In the genomic region with DNA sequence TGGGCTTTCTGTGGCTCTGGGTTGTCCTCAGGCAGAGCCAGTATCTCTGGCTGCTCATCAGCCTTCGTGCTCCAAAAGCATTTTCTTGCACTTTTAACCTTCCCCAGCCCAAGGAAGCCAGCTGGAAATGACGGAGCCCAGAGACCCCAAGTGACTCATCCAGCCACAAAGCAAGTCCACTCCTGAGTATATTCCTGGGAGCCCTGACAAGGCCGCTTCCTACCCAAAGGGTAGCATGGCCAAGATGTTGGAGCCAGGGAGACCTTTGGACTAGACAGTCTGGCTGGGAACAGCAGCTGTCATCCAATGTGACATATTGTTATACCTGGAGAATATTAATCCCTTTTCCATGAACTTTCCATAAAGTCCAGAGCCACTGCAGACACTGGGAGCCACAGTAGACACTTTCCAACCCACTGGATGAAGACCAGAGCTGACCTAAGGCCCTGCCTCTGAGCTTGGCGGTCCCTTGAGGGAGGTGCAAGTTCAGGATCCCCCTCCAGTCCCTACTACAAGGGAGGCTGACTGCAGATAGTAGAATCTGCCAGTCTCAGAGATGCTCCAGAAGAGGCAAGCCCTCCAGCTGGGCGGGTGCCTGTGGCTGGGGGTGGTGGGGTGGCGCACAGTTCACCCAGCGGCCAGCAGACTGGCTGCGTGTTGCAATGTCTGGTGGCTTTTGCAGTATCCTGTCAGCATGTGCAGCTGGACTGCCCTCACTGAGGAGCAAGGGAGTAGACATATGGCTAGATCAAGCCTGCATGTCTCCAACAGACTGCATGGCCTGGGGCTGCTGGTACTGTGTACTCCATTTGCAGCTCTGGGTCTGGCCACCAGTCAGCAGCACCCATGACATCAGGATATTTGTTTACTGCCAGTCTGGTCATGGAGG, we compare ENCODE assay signal across 8 mouse cellular contexts. TPM values are rescaled to one million over a fixed set of nuclear protein-coding genes. Genes with fewer than 3 reads are reported as not detected.
DNase-seq lines count a peak whose midpoint lies in the region; ATAC-seq and TF ChIP-seq lines count a peak whose summit lies in the region.

No protein-coding gene starts in this region.

- peak; percentile 50 for DNase-seq in layer of hippocampus, adult 11-12 months (ENCODE audit: low spot score)
- no peak for DNase-seq in layer of hippocampus, adult 18-20 months (ENCODE audit: low spot score in 2 of 2)
- DNase-seq in heart, postnatal 10 days: peak; percentile 75 to 80
- no peak for DNase-seq in limb, embryonic 10.5 days (ENCODE audit: low spot score)
- no peak for DNase-seq in midbrain, postnatal 0 days (ENCODE audit: low spot score)
- no peak for DNase-seq in forebrain, embryonic 11.5 days (ENCODE audit: low spot score)

- no peak overlapping the region for H3K9ac ChIP-seq in midbrain, postnatal 0 days (replicated peaks; ENCODE audit: low read length, poor library complexity, severe bottlenecking)
- H3K9ac ChIP-seq in forebrain, embryonic 11.5 days (ENCODE audit: low read length): no peak overlapping the region
- H3K9ac ChIP-seq in forebrain, embryonic 16.5 days (replicated peaks; ENCODE audit: low read depth, low read length): no peak overlapping the region

- no peak for TF ChIP-seq CTCF in bone marrow macrophage, adult 2 months (IDR thresholded peaks at IDR 0.05; ENCODE audit: low read depth, low read length)
- TF ChIP-seq CTCF in midbrain, postnatal 0 days (IDR thresholded peaks at IDR 0.05): no peak

- no peak overlapping the region for H3K4me3 ChIP-seq in bone marrow macrophage, adult 2 months (ENCODE audit: insufficient read depth, low read length)
- no peak overlapping the region for H3K4me3 ChIP-seq in limb, embryonic 10.5 days
- no peak overlapping the region for H3K4me3 ChIP-seq in midbrain, postnatal 0 days (ENCODE audit: low read depth, low read length)
- no peak overlapping the region for H3K4me3 ChIP-seq in forebrain, embryonic 11.5 days (ENCODE audit: low read depth, low read length)
- H3K4me3 ChIP-seq in forebrain, embryonic 16.5 days (replicated peaks; ENCODE audit: low read length): no peak overlapping the region

- WGBS in limb, embryonic 10.5 days: 85% methylated on average over 8 of the region's 8 CpGs
- 87% methylated on average over 8 of the region's 8 CpGs for WGBS in midbrain, postnatal 0 days
- WGBS in forebrain, embryonic 11.5 days: 81% methylated on average over 8 of the region's 8 CpGs
- WGBS in forebrain, embryonic 16.5 days: 85% methylated on average over 8 of the region's 8 CpGs

- 0 out of 2 replicates have a peak, but pooled peaks have one; percentile 14 for ATAC-seq in midbrain, postnatal 0 days (ENCODE audit: low FRiP score)
- ATAC-seq in forebrain, embryonic 11.5 days (replicated peaks; ENCODE audit: low FRiP score): no peak
- no peak for ATAC-seq in forebrain, embryonic 16.5 days

- H3K9me3 ChIP-seq in limb, embryonic 10.5 days (replicated peaks): no peaks in the 10 kb centered on the region
- no peaks in the 10 kb centered on the region for H3K9me3 ChIP-seq in midbrain, postnatal 0 days (ENCODE audit: low read length)
- no peaks in the 10 kb centered on the region for H3K9me3 ChIP-seq in forebrain, embryonic 11.5 days (ENCODE audit: control insufficient read depth, low read length)
- H3K9me3 ChIP-seq in forebrain, embryonic 16.5 days (ENCODE audit: control insufficient read depth, low read length): no peaks in the 10 kb centered on the region

- intact Hi-C loops in heart, postnatal 10 days (cut with DNase I): no loop called here

- H3K27ac ChIP-seq in bone marrow macrophage, adult 2 months (ENCODE audit: insufficient read depth, low read depth, low read length): peak overlapping the region; percentile 93
- 0 out of 2 replicates have a peak overlapping the region, but pooled peaks have one; percentile 11 for H3K27ac ChIP-seq in limb, embryonic 10.5 days
- no peak overlapping the region for H3K27ac ChIP-seq in midbrain, postnatal 0 days (ENCODE audit: low read depth, low read length)
- H3K27ac ChIP-seq in forebrain, embryonic 11.5 days (ENCODE audit: low read depth, low read length): no peak overlapping the region
- no peak overlapping the region for H3K27ac ChIP-seq in forebrain, embryonic 16.5 days (ENCODE audit: low read length)

- H3K27me3 ChIP-seq in limb, embryonic 10.5 days (ENCODE audit: low read depth, poor library complexity, severe bottlenecking): no peaks in the 10 kb centered on the region
- H3K27me3 ChIP-seq in midbrain, postnatal 0 days (ENCODE audit: insufficient read depth, low read length): no peaks in the 10 kb centered on the region
- no peaks in the 10 kb centered on the region for H3K27me3 ChIP-seq in forebrain, embryonic 11.5 days (ENCODE audit: control insufficient read depth, insufficient read depth, low read length)
- H3K27me3 ChIP-seq in forebrain, embryonic 16.5 days (replicated peaks; ENCODE audit: control insufficient read depth, insufficient read depth, low read length): no peaks in the 10 kb centered on the region

- peaks cover 83% of the 10 kb centered on the region for H3K4me1 ChIP-seq in bone marrow macrophage, adult 2 months (ENCODE audit: control insufficient read depth, insufficient read depth, low read length)
- peaks cover 24% of the 10 kb centered on the region for H3K4me1 ChIP-seq in limb, embryonic 10.5 days
- no peaks in the 10 kb centered on the region for H3K4me1 ChIP-seq in midbrain, postnatal 0 days (ENCODE audit: insufficient read depth, low read length)
- H3K4me1 ChIP-seq in forebrain, embryonic 11.5 days (replicated peaks; ENCODE audit: control insufficient read depth, insufficient read depth, low read length): no peaks in the 10 kb centered on the region
- no peaks in the 10 kb centered on the region for H3K4me1 ChIP-seq in forebrain, embryonic 16.5 days (replicated peaks; ENCODE audit: control insufficient read depth, insufficient read depth, low read length)

- no peak overlapping the region for H3K4me2 ChIP-seq in midbrain, postnatal 0 days (ENCODE audit: low read depth, low read length, poor library complexity, severe bottlenecking)
- no peak overlapping the region for H3K4me2 ChIP-seq in forebrain, embryonic 11.5 days (ENCODE audit: low read depth, low read length, severe bottlenecking)
- no peak overlapping the region for H3K4me2 ChIP-seq in forebrain, embryonic 16.5 days (ENCODE audit: low read length)

- no peak for TF ChIP-seq POLR2A in bone marrow macrophage, adult 2 months (IDR thresholded peaks at IDR 0.05; ENCODE audit: borderline replicate concordance, low read depth, low read length)

- H3K36me3 ChIP-seq in limb, embryonic 10.5 days: peaks cover 18% of the 10 kb centered on the region
- H3K36me3 ChIP-seq in midbrain, postnatal 0 days (ENCODE audit: insufficient read depth, low read length): no peaks in the 10 kb centered on the region
- no peaks in the 10 kb centered on the region for H3K36me3 ChIP-seq in forebrain, embryonic 11.5 days (ENCODE audit: control insufficient read depth, insufficient read depth, low read length)
- no peaks in the 10 kb centered on the region for H3K36me3 ChIP-seq in forebrain, embryonic 16.5 days (ENCODE audit: control insufficient read depth, insufficient read depth)

RNA-seq across cellular contexts. Expression of gene Dhrs3, which starts 13.6 kb away (rescaled TPM):
- 10 to 100 TPM; 33.7 to 35.6 TPM for total RNA-seq in layer of hippocampus, adult 18-20 months (2021)
- 661 and 687 TPM in 2 replicates for polyA plus RNA-seq in bone marrow macrophage, adult 2 months (2012; ENCODE audit: insufficient read depth, insufficient read length, missing spikeins)
- total RNA-seq in heart, postnatal 10 days (2021): 10 to 100 TPM; 90.2 to 95.2 TPM
- 29.5 and 49.8 TPM in 2 replicates for polyA plus RNA-seq in limb, embryonic 10.5 days (2016; fragmentation: Nextera tagmentation; extraction: Ambion mirVana)
- total RNA-seq in midbrain, postnatal 0 days (2014; rRNA removed): 24.3 and 31.0 TPM in 2 replicates
- 29.8 and 39.2 TPM in 2 replicates for polyA plus RNA-seq in midbrain, postnatal 0 days (2015; fragmentation: Nextera tagmentation; extraction: Ambion mirVana)
- polyA plus RNA-seq in forebrain, embryonic 11.5 days (2014; fragmentation: Nextera tagmentation; extraction: Ambion mirVana): 5.8 and 8.1 TPM in 2 replicates
- polyA plus RNA-seq in forebrain, embryonic 16.5 days (2015; fragmentation: Nextera tagmentation; extraction: Ambion mirVana): 16.3 and 28.1 TPM in 2 replicates

Comparison
In these comparisons a context has a peak if more than half of its experiments do, and no peak if none do; other contexts are left out.
1. DNase-seq: peak in layer of hippocampus, adult 11-12 months (single experiment) and heart, postnatal 10 days (2 of 2); none in layer of hippocampus, adult 18-20 months (0 of 2), limb, embryonic 10.5 days (single experiment), midbrain, postnatal 0 days (single experiment) and forebrain, embryonic 11.5 days (single experiment).
2. H3K27ac ChIP-seq: peak in bone marrow macrophage, adult 2 months (single experiment) and limb, embryonic 10.5 days (single experiment); none in midbrain, postnatal 0 days (single experiment), forebrain, embryonic 11.5 days (single experiment) and forebrain, embryonic 16.5 days (single experiment).
3. RNA of gene Dhrs3, which starts 13.6 kb away (polyA plus RNA-seq): 661 to 687 TPM in bone marrow macrophage, adult 2 months; 29.5 to 49.8 TPM in limb, embryonic 10.5 days, 29.8 to 39.2 TPM in midbrain, postnatal 0 days, 16.3 to 28.1 TPM in forebrain, embryonic 16.5 days and 5.8 to 8.1 TPM in forebrain, embryonic 11.5 days; every median in the first group is over 10 times any median in the second.